Mouse (Mus musculus): ENCODE data around the gene Tmem120a.

Tmem120a gene

GRCm38 (mm10) chr5:135743741-135744609 is at the start of gene Tmem120a:
TSS of gene Tmem120a (minus strand) at chr5:135744448.
- DNase-seq (ENCODE audit: low read depth, low spot score), result peak; percentile 91

- no peak for DNase-seq (ENCODE audit: low read depth, low spot score)
Measured at GRCm38 (mm10) chr5:135782901-135783300, 38.7 kb upstream of the Tmem120a start.

GRCm38 (mm10) chr5:135780331-135780730 is 36.1 kb upstream of the Tmem120a start:
- no peak for DNase-seq (ENCODE audit: low read depth, low spot score)

GRCm38 (mm10) chr5:135778471-135779445 is 34.5 kb upstream of the Tmem120a start, which contains the start of gene Mdh2:
TSS of gene Mdh2 (plus strand) at chr5:135778480.
- peak; percentile 100 for DNase-seq (ENCODE audit: low read depth, low spot score)

- DNase-seq (ENCODE audit: low read depth, low spot score), result no peak
Measured at GRCm38 (mm10) chr5:135777796-135778470, 33.7 kb upstream of the Tmem120a start, which contains the start of gene Styxl1. TSS of gene Styxl1 (minus strand) at chr5:135778385.

GRCm38 (mm10) chr5:135776546-135776945 is 32.3 kb upstream of the Tmem120a start:
- no peak for DNase-seq (ENCODE audit: low read depth, low spot score)

- DNase-seq (ENCODE audit: low read depth, low spot score), result no peak
Measured at GRCm38 (mm10) chr5:135772519-135772918, 28.3 kb upstream of the Tmem120a start.

GRCm38 (mm10) chr5:135764971-135765370 is 20.7 kb upstream of the Tmem120a start:
- no peak for DNase-seq (ENCODE audit: low read depth, low spot score)

GRCm38 (mm10) chr5:135763526-135763925 is 19.3 kb upstream of the Tmem120a start:
- peak; percentile 59 for DNase-seq (ENCODE audit: low read depth, low spot score)

- no peak for DNase-seq (ENCODE audit: low read depth, low spot score)
Measured at GRCm38 (mm10) chr5:135761881-135762280, 17.6 kb upstream of the Tmem120a start.

GRCm38 (mm10) chr5:135751595-135751994 is 7.3 kb upstream of the Tmem120a start:
- no peak for DNase-seq (ENCODE audit: low read depth, low spot score)

- DNase-seq (ENCODE audit: low read depth, low spot score), result no peak
Measured at GRCm38 (mm10) chr5:135751041-135751440, 6.8 kb upstream of the Tmem120a start.

- DNase-seq (ENCODE audit: low read depth, low spot score), result no peak
Measured at GRCm38 (mm10) chr5:135744742-135745141, 494 bp upstream of the Tmem120a start.

GRCm38 (mm10) chr5:135742941-135743740 is 1.1 kb downstream of the Tmem120a start:
- DNase-seq (ENCODE audit: low read depth, low spot score), result peak; percentile 10

GRCm38 (mm10) chr5:135742156-135742555 is 2.1 kb downstream of the Tmem120a start:
- DNase-seq (ENCODE audit: low read depth, low spot score), result no peak

- DNase-seq (ENCODE audit: low read depth, low spot score), result no peak
Measured at GRCm38 (mm10) chr5:135738266-135738665, 6.0 kb downstream of the Tmem120a start.

- DNase-seq (ENCODE audit: low read depth, low spot score), result peak; percentile 28
Measured at GRCm38 (mm10) chr5:135737154-135737553, 7.1 kb downstream of the Tmem120a start.

- DNase-seq (ENCODE audit: low read depth, low spot score), result no peak
Measured at GRCm38 (mm10) chr5:135736544-135736943, 7.7 kb downstream of the Tmem120a start.

- DNase-seq (ENCODE audit: low read depth, low spot score), result no peak
Measured at GRCm38 (mm10) chr5:135735741-135736140, 8.5 kb downstream of the Tmem120a start.

- DNase-seq (ENCODE audit: low read depth, low spot score), result no peak
Measured at GRCm38 (mm10) chr5:135734057-135734680, 10.1 kb downstream of the Tmem120a start.

All from A20 (cell line).